Mouse (Mus musculus): ENCODE results near the gene Ddx23. TPM values are rescaled to one million over a fixed set of nuclear protein-coding genes. Genes with fewer than 3 reads are reported as not detected.

The Ddx23 gene
- total and polyA plus RNA-seq, 2 experiments from 2014 or later, result 12.9 to 25.1 TPM

DNA sequence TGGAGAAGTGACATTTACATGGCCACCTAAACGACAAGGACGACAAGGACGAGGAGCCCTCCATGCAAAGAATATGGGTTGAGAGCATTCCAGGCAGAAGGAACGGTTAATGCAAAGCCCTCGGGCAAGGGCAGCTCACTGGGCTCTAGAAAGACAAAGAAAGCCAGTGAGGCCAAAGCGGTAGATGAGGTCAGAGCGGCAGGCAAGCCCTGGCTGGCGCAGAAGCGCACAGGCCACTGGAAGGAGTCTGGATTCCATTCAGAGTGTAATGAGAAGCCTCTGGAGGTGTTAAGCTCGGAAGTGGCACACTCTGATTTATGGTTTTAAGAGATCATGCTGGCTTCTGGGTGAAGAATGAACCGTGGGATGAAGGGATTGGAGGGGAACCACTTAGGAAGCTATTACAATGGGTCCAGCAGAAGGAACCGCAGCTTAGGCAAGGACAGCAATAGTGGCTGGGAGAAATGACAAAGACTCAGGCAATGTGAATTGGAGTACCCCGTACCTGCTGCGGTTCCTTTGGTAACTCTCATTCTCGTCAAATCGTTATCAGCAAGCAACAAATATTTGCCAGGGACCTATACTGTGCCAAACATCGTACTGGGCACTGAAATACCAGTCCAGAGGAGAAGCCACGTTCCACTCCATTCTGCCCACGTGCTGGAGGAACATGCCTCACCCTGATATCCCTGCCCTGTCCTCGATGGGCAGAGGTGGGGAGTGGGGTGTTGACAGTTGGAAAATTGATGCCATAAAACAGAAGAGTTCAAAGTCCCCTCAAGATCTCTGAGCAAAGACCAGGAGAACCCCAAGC lies 46.1 kb downstream of the Ddx23 start:
- no peak for DNase-seq (ENCODE audit: low spot score)
- H3K4me2 ChIP-seq (ENCODE audit: low read depth, low read length), result 0 out of 2 replicates have a peak overlapping the region, but pooled peaks have one; percentile 32
- no peaks in the 10 kb centered on the region for H3K36me3 ChIP-seq (replicated peaks; ENCODE audit: control insufficient read depth, insufficient read depth, low read length)
- H3K9me3 ChIP-seq (replicated peaks; ENCODE audit: control insufficient read depth, low read length), result no peaks in the 10 kb centered on the region
- H3K27me3 ChIP-seq (ENCODE audit: control insufficient read depth, insufficient read depth, low read length), result no peaks in the 10 kb centered on the region
- peak overlapping the region; percentile 62 for H3K27ac ChIP-seq (ENCODE audit: low read depth)
- peak; percentile 38; the same call in 1 of the 2 replicates for ATAC-seq (ENCODE audit: insufficient read depth, low read depth)
- H3K4me1 ChIP-seq (ENCODE audit: control insufficient read depth, insufficient read depth), result peaks cover 10% of the 10 kb centered on the region; the same call in 1 of the 2 replicates
- no peak overlapping the region for H3K4me3 ChIP-seq (ENCODE audit: low read depth, low read length)
- no peak overlapping the region for H3K9ac ChIP-seq (replicated peaks; ENCODE audit: low read depth, low read length)
- 30% methylated on average over 20 of the region's 20 CpGs for WGBS
- TF ChIP-seq EP300 (IDR thresholded peaks at IDR 0.05; ENCODE audit: low read depth) (no peak), CTCF (IDR thresholded peaks at IDR 0.05; ENCODE audit: low read depth) (no peak)

DNA sequence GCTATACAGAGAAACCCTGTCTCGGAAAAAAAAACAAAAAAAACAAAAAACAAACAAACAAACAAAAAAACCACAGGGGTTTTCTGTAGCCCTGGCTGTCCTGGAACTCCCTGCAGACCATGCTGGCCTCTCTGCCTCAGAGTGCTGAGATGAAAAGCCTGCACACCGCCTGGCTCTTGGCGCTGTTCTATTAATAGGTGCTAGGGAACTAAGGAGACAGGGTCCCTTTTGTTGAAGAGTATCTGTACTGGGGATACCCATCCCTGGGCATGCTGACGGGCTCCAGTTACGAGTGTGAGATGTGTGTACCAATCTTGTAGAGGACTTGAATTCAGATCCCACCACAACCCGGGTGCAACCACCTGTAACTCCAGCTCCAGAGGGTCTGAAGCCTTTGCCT lies 46.9 kb downstream of the Ddx23 start:
- Histone ChIP-seq H3K9ac (replicated peaks; ENCODE audit: low read depth, low read length) (no peak overlapping the region), H3K4me1 (ENCODE audit: control insufficient read depth, insufficient read depth) (peaks cover 10% of the 10 kb centered on the region; the same call in 1 of the 2 replicates), H3K4me2 (ENCODE audit: low read depth, low read length) (no peak overlapping the region), H3K27me3 (ENCODE audit: control insufficient read depth, insufficient read depth, low read length) (no peaks in the 10 kb centered on the region), H3K9me3 (replicated peaks; ENCODE audit: control insufficient read depth, low read length) (no peaks in the 10 kb centered on the region), H3K27ac (ENCODE audit: low read depth) (no peak overlapping the region), H3K36me3 (replicated peaks; ENCODE audit: control insufficient read depth, insufficient read depth, low read length) (no peaks in the 10 kb centered on the region), H3K4me3 (ENCODE audit: low read depth, low read length) (no peak overlapping the region)
- DNase-seq (ENCODE audit: low spot score) (no peak), ATAC-seq (ENCODE audit: insufficient read depth, low read depth) (no peak; the same call in 1 of the 2 replicates)
- TF ChIP-seq EP300 (IDR thresholded peaks at IDR 0.05; ENCODE audit: low read depth), result no peak
- TF ChIP-seq CTCF (IDR thresholded peaks at IDR 0.05; ENCODE audit: low read depth), result no peak
- 48% methylated on average over 6 of the region's 6 CpGs for WGBS

DNA sequence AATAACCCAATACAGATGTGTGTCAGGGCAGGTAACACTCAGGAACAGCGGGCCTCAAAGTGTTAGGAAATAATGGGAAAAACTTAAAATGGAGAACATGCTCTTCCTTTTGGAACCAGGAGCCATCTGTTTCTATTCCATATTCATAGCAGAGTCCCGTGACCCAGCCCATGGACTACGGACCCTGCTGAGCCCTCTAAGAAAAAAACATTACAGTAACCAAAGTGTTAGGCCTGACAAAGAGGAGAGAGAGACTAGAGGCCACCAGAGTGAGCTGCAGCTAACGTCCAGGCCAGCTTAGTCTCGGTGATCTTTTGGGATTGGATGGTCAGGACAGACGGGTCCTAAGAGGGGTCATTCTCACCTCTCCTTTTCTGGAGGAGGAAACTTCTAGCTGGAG lies 47.7 kb downstream of the Ddx23 start:
- no peak for ATAC-seq (ENCODE audit: insufficient read depth, low read depth)
- TF ChIP-seq EP300 (IDR thresholded peaks at IDR 0.05; ENCODE audit: low read depth) (no peak), CTCF (IDR thresholded peaks at IDR 0.05; ENCODE audit: low read depth) (no peak)
- Histone ChIP-seq H3K4me3 (ENCODE audit: low read depth, low read length) (no peak overlapping the region), H3K9ac (replicated peaks; ENCODE audit: low read depth, low read length) (no peak overlapping the region), H3K27ac (ENCODE audit: low read depth) (peak overlapping the region; percentile 5; the same call in 1 of the 2 replicates), H3K4me1 (ENCODE audit: control insufficient read depth, insufficient read depth) (peaks cover 10% of the 10 kb centered on the region; the same call in 1 of the 2 replicates), H3K9me3 (replicated peaks; ENCODE audit: control insufficient read depth, low read length) (no peaks in the 10 kb centered on the region), H3K27me3 (ENCODE audit: control insufficient read depth, insufficient read depth, low read length) (no peaks in the 10 kb centered on the region), H3K4me2 (ENCODE audit: low read depth, low read length) (no peak overlapping the region), H3K36me3 (replicated peaks; ENCODE audit: control insufficient read depth, insufficient read depth, low read length) (no peaks in the 10 kb centered on the region)
- no peak for DNase-seq (ENCODE audit: low spot score)
- WGBS, result 59% methylated on average over 6 of the region's 6 CpGs

DNA sequence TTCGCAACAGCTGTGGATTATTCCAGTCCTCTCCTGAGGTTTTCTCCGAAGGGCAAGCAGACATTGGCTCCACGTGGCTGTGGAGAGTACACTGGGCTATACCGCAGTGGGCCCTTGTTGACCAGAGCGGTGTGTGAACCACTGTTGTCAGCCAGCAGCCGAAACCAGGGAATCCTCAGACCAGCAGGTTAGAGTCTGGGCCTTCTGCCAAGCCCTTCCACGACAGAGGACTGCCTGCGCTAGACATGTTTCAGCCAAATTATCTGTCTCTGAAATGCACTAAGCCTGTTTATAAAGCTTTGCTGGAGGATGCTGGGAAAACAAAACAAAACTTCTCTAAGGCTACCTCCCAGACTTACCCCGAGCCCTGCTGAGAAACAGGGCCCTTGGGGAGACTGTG lies 48.1 kb downstream of the Ddx23 start:
- Histone ChIP-seq H3K4me1 (ENCODE audit: control insufficient read depth, insufficient read depth) (peaks cover 10% of the 10 kb centered on the region; the same call in 1 of the 2 replicates), H3K27ac (ENCODE audit: low read depth) (peak overlapping the region; percentile 5), H3K4me3 (ENCODE audit: low read depth, low read length) (no peak overlapping the region), H3K27me3 (ENCODE audit: control insufficient read depth, insufficient read depth, low read length) (no peaks in the 10 kb centered on the region), H3K4me2 (ENCODE audit: low read depth, low read length) (no peak overlapping the region), H3K9me3 (replicated peaks; ENCODE audit: control insufficient read depth, low read length) (no peaks in the 10 kb centered on the region), H3K36me3 (replicated peaks; ENCODE audit: control insufficient read depth, insufficient read depth, low read length) (no peaks in the 10 kb centered on the region), H3K9ac (replicated peaks; ENCODE audit: low read depth, low read length) (no peak overlapping the region)
- ATAC-seq (ENCODE audit: insufficient read depth, low read depth), result peak; percentile 27; the same call in 1 of the 2 replicates
- TF ChIP-seq CTCF (IDR thresholded peaks at IDR 0.05; ENCODE audit: low read depth) (no peak), EP300 (IDR thresholded peaks at IDR 0.05; ENCODE audit: low read depth) (no peak)
- WGBS, result 26% methylated on average over 9 of the region's 9 CpGs
- DNase-seq (ENCODE audit: low spot score), result no peak

DNA sequence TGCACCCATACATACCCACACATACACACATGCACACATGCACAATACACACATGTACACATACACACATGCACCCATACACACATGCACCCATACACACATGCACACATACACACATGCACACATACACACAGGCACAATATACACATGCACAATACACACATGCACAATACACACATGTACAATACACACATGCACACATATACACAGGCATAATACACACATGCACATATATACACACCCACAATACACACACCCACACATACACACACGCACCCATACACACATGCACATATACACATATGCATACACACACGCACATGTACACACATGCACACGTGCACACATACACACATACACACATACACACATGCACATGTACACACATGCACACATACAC lies 50.5 kb downstream of the Ddx23 start:
- H3K4me2 ChIP-seq (ENCODE audit: low read depth, low read length), result no peak overlapping the region
- H3K4me1 ChIP-seq (ENCODE audit: control insufficient read depth, insufficient read depth), result peaks cover 15% of the 10 kb centered on the region
- no peak for ATAC-seq (ENCODE audit: insufficient read depth, low read depth)
- no peaks in the 10 kb centered on the region for H3K9me3 ChIP-seq (replicated peaks; ENCODE audit: control insufficient read depth, low read length)
- no peak overlapping the region for H3K4me3 ChIP-seq (ENCODE audit: low read depth, low read length)
- H3K27ac ChIP-seq (ENCODE audit: low read depth), result no peak overlapping the region
- WGBS, result 98% methylated on average over 3 of the region's 3 CpGs
- no peaks in the 10 kb centered on the region for H3K36me3 ChIP-seq (replicated peaks; ENCODE audit: control insufficient read depth, insufficient read depth, low read length)
- no peak overlapping the region for H3K9ac ChIP-seq (replicated peaks; ENCODE audit: low read depth, low read length)
- no peak for TF ChIP-seq EP300 (IDR thresholded peaks at IDR 0.05; ENCODE audit: low read depth)
- no peak for TF ChIP-seq CTCF (IDR thresholded peaks at IDR 0.05; ENCODE audit: low read depth)
- DNase-seq (ENCODE audit: low spot score), result no peak
- no peaks in the 10 kb centered on the region for H3K27me3 ChIP-seq (ENCODE audit: control insufficient read depth, insufficient read depth, low read length)

Data from heart, postnatal 0 days (tissue).